Mouse (Mus musculus): ENCODE results near the gene Rfesd. TPM values are rescaled to one million over a fixed set of nuclear protein-coding genes. Genes with fewer than 3 reads are reported as not detected.

The Rfesd gene
- polyA plus RNA-seq, 1 experiment = 18.9 TPM

DNA sequence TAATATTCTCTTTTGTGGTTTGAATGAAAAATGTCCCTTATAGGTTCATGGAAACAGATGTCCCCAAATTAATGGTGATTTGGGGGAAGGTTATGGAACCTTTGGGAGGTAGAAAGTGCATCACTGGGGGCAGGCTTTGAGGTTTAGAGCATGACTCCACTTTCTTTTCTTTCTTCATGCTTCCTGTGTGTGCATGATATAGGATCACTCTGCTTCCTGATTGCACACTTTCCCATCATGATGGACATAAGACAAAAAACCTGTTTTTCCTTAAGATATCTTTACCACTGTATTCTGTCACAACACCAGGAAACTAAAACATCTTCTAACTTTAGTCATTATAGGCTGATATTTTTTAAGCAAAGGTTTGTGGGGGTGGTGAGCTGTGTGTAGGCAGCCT, 26.5 kb upstream of the Rfesd start:
- no peak overlapping the region for H3K27ac ChIP-seq (ENCODE audit: insufficient read depth, low read length)
- H3K4me1 ChIP-seq (ENCODE audit: control insufficient read depth, insufficient read depth, low read length) = no peaks in the 10 kb centered on the region
- no peak overlapping the region for H3K9ac ChIP-seq (ENCODE audit: low read depth, poor library complexity, severe bottlenecking)
- TF ChIP-seq CTCF (IDR thresholded peaks at IDR 0.05; ENCODE audit: low read depth, low read length) (no peak), EP300 (IDR thresholded peaks at IDR 0.05; ENCODE audit: insufficient read depth, low read depth, low read length) (no peak)
- no peaks in the 10 kb centered on the region for H3K27me3 ChIP-seq (ENCODE audit: control insufficient read depth, insufficient read depth, low read length, poor library complexity, severe bottlenecking)
- no peaks in the 10 kb centered on the region for H3K9me3 ChIP-seq (replicated peaks; ENCODE audit: control insufficient read depth, insufficient read depth, low read length, poor library complexity, severe bottlenecking)
- no peaks in the 10 kb centered on the region for H3K36me3 ChIP-seq (ENCODE audit: control insufficient read depth, insufficient read depth, low read length, poor library complexity, severe bottlenecking)
- H3K4me3 ChIP-seq (ENCODE audit: low read depth, low read length) = no peak overlapping the region

DNA sequence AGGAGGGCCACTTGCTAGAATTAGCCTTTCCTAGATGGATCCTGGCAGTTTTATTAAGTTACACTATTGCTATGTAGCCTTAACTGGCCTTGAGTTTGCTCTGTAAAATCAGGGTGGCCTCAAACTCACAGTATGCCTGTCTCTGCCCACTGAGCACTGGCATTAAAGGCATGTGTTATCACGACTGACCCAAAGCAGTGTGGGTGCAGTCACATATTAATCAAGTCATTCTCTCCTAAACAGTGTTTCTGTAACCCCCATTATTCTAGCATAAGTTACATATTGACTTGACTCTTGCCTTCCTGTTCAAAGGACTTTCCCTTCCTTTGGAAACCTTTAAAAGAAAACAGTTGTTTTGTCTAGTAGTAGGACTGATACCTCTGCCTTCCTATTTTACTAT, 23.9 kb upstream of the Rfesd start:
- H3K9ac ChIP-seq (ENCODE audit: low read depth, poor library complexity, severe bottlenecking) = no peak overlapping the region
- H3K27ac ChIP-seq (ENCODE audit: insufficient read depth, low read length) = no peak overlapping the region
- H3K4me1 ChIP-seq (ENCODE audit: control insufficient read depth, insufficient read depth, low read length) = no peaks in the 10 kb centered on the region
- no peak for TF ChIP-seq POLR2A (IDR thresholded peaks at IDR 0.05; ENCODE audit: insufficient read depth, low read length)
- no peak for TF ChIP-seq CTCF (IDR thresholded peaks at IDR 0.05; ENCODE audit: low read depth, low read length)
- TF ChIP-seq EP300 (IDR thresholded peaks at IDR 0.05; ENCODE audit: insufficient read depth, low read depth, low read length) = no peak
- no peaks in the 10 kb centered on the region for H3K36me3 ChIP-seq (ENCODE audit: control insufficient read depth, insufficient read depth, low read length, poor library complexity, severe bottlenecking)
- H3K9me3 ChIP-seq (replicated peaks; ENCODE audit: control insufficient read depth, insufficient read depth, low read length, poor library complexity, severe bottlenecking) = no peaks in the 10 kb centered on the region
- no peaks in the 10 kb centered on the region for H3K27me3 ChIP-seq (ENCODE audit: control insufficient read depth, insufficient read depth, low read length, poor library complexity, severe bottlenecking)
- H3K4me3 ChIP-seq (ENCODE audit: low read depth, low read length) = no peak overlapping the region

DNA sequence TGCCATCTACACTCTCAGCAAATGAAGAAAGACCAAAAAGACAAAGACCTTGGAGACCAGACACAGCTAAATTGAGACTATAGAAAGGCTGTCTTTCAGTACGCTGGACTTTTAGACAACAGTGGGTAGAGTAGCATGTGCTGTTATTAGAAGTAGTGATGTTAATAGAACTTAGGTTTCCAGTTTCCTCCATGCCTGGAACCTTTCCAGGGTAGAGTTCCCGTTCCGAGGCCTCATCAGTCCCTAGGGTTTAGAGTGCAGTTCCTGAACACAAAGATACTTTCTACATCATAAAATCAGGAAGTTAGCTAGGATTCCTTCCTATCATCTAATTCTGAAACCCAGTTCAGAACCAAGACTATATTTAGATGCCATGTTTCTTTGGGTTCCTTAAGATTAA, 6.1 kb upstream of the Rfesd start:
- Histone ChIP-seq H3K36me3 (ENCODE audit: control insufficient read depth, insufficient read depth, low read length, poor library complexity, severe bottlenecking) (no peaks in the 10 kb centered on the region), H3K4me1 (ENCODE audit: control insufficient read depth, insufficient read depth, low read length) (no peaks in the 10 kb centered on the region), H3K27ac (ENCODE audit: insufficient read depth, low read length) (no peak overlapping the region), H3K9me3 (replicated peaks; ENCODE audit: control insufficient read depth, insufficient read depth, low read length, poor library complexity, severe bottlenecking) (no peaks in the 10 kb centered on the region), H3K9ac (ENCODE audit: low read depth, poor library complexity, severe bottlenecking) (no peak overlapping the region), H3K4me3 (ENCODE audit: low read depth, low read length) (no peak overlapping the region), H3K27me3 (ENCODE audit: control insufficient read depth, insufficient read depth, low read length, poor library complexity, severe bottlenecking) (peaks cover 1% of the 10 kb centered on the region; the same call in 1 of the 2 replicates)
- TF ChIP-seq POLR2A (IDR thresholded peaks at IDR 0.05; ENCODE audit: insufficient read depth, low read length) (no peak), CTCF (IDR thresholded peaks at IDR 0.05; ENCODE audit: low read depth, low read length) (no peak), EP300 (IDR thresholded peaks at IDR 0.05; ENCODE audit: insufficient read depth, low read depth, low read length) (no peak)

DNA sequence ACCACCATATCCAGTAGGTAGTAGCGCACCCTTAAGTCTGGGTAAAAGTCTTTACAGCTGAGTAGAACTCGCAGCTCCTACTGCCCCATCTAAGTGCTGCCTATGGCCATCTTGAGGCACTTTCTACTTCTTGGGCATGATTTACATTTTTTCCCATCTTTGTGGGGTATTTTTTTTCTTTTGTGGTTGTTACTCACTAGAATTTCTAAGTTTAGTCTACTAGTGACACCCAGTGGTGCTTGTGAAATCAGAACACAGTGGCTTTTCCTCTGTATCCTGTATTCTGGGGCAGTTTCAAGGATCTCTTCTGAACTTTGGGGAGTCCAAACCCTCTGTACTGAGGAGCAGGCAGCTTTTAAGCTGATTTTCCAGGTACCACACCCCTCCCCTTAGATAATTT, 3.3 kb upstream of the Rfesd start:
- Histone ChIP-seq H3K9ac (ENCODE audit: low read depth, poor library complexity, severe bottlenecking) (no peak overlapping the region), H3K4me1 (ENCODE audit: control insufficient read depth, insufficient read depth, low read length) (no peaks in the 10 kb centered on the region), H3K9me3 (replicated peaks; ENCODE audit: control insufficient read depth, insufficient read depth, low read length, poor library complexity, severe bottlenecking) (no peaks in the 10 kb centered on the region), H3K27ac (ENCODE audit: insufficient read depth, low read length) (no peak overlapping the region), H3K36me3 (ENCODE audit: control insufficient read depth, insufficient read depth, low read length, poor library complexity, severe bottlenecking) (no peaks in the 10 kb centered on the region), H3K4me3 (ENCODE audit: low read depth, low read length) (no peak overlapping the region), H3K27me3 (ENCODE audit: control insufficient read depth, insufficient read depth, low read length, poor library complexity, severe bottlenecking) (peaks cover 1% of the 10 kb centered on the region; the same call in 1 of the 2 replicates)
- no peak for TF ChIP-seq POLR2A (IDR thresholded peaks at IDR 0.05; ENCODE audit: insufficient read depth, low read length)
- TF ChIP-seq EP300 (IDR thresholded peaks at IDR 0.05; ENCODE audit: insufficient read depth, low read depth, low read length) = no peak
- TF ChIP-seq CTCF (IDR thresholded peaks at IDR 0.05; ENCODE audit: low read depth, low read length) = no peak

DNA sequence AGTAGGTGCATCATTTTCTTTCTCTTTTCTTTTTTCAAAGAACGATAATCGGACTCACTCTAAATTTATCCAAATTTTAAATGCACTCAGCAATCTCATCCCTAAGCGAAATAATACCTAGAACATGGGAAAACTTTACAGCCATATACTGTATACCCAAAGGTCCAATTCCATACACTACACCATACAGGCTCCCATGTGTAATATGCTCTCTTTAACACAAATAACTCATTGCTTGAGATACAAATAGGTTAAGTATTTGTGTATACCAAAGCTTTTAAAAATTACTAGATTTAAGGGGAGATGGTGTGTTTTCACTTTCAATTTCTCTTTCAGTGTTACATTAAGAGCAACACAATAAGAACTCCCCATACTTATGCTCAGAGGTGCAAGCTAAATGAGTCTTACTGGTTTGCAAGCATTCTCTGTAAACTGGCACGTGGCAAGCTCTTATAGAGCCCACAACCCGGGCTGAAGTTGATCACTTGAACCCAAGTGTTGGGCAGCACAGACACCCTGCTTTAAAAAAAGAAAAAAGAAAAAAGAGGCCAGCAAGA, 403 bp upstream of the Rfesd start:
- no peaks in the 10 kb centered on the region for H3K9me3 ChIP-seq (replicated peaks; ENCODE audit: control insufficient read depth, insufficient read depth, low read length, poor library complexity, severe bottlenecking)
- no peaks in the 10 kb centered on the region for H3K36me3 ChIP-seq (ENCODE audit: control insufficient read depth, insufficient read depth, low read length, poor library complexity, severe bottlenecking)
- H3K9ac ChIP-seq (ENCODE audit: low read depth, poor library complexity, severe bottlenecking) = peak overlapping the region; percentile 40; the same call in 1 of the 2 replicates
- peak overlapping the region; percentile 19; the same call in 1 of the 2 replicates for H3K4me3 ChIP-seq (ENCODE audit: low read depth, low read length)
- H3K27ac ChIP-seq (ENCODE audit: insufficient read depth, low read length) = no peak overlapping the region
- TF ChIP-seq POLR2A (IDR thresholded peaks at IDR 0.05; ENCODE audit: insufficient read depth, low read length) (no peak), CTCF (IDR thresholded peaks at IDR 0.05; ENCODE audit: low read depth, low read length) (no peak), EP300 (IDR thresholded peaks at IDR 0.05; ENCODE audit: insufficient read depth, low read depth, low read length) (no peak)
- H3K4me1 ChIP-seq (ENCODE audit: control insufficient read depth, insufficient read depth, low read length) = no peaks in the 10 kb centered on the region
- peaks cover 1% of the 10 kb centered on the region; the same call in 1 of the 2 replicates for H3K27me3 ChIP-seq (ENCODE audit: control insufficient read depth, insufficient read depth, low read length, poor library complexity, severe bottlenecking)

DNA sequence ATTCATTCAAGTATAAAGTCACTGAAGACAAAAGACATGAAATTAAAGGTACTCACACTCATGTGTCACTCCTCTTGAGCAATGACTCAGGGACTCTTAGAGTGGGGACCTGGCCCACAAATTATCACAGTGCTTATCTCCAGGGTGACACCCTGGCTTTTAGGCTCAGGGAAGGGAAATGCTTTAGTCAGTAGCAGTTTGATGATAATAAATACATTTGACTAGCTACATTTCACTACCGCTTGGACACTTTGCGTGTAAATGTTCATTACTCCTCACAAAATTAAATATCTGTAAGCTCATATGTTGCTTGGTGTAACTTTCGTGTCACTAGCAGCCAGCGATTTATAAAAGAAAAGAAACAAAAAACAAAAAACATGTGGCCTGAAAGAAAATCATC, 1.1 kb downstream of the Rfesd start:
- H3K27me3 ChIP-seq (ENCODE audit: control insufficient read depth, insufficient read depth, low read length, poor library complexity, severe bottlenecking) = no peaks in the 10 kb centered on the region
- H3K36me3 ChIP-seq (ENCODE audit: control insufficient read depth, insufficient read depth, low read length, poor library complexity, severe bottlenecking) = no peaks in the 10 kb centered on the region
- H3K4me1 ChIP-seq (ENCODE audit: control insufficient read depth, insufficient read depth, low read length) = no peaks in the 10 kb centered on the region
- no peaks in the 10 kb centered on the region for H3K9me3 ChIP-seq (replicated peaks; ENCODE audit: control insufficient read depth, insufficient read depth, low read length, poor library complexity, severe bottlenecking)
- H3K4me3 ChIP-seq (ENCODE audit: low read depth, low read length) = peak overlapping the region; percentile 76
- TF ChIP-seq CTCF (IDR thresholded peaks at IDR 0.05; ENCODE audit: low read depth, low read length) (no peak), EP300 (IDR thresholded peaks at IDR 0.05; ENCODE audit: insufficient read depth, low read depth, low read length) (no peak), POLR2A (IDR thresholded peaks at IDR 0.05; ENCODE audit: insufficient read depth, low read length) (no peak)
- no peak overlapping the region for H3K27ac ChIP-seq (ENCODE audit: insufficient read depth, low read length)
- peak overlapping the region; percentile 70 for H3K9ac ChIP-seq (ENCODE audit: low read depth, poor library complexity, severe bottlenecking)

Data from ES-Bruce4 (cell line).